Mouse (Mus musculus): ENCODE measurements at regions not wholly inside any gene's neighbourhood (a gene's known extent, or its start where the extent isn't known, plus 50 kb on each side); places are given as distances from the start of the nearest gene placed in this dataset.
"Not testable (repeated sequence)": the region's sequence is repeated elsewhere in the genome, so short reads cannot be mapped to it uniquely, and the experiment has no call there.

GRCm38 (mm10) chr16:29742497-29743230 is 163.5 kb downstream of the Opa1 start:
- no peak for DNase-seq (ENCODE audit: low read depth, low spot score)

GRCm38 (mm10) chr16:29745486-29745885 is 166.4 kb downstream of the Opa1 start:
- no peak for DNase-seq (ENCODE audit: low read depth, low spot score)

GRCm38 (mm10) chr16:29746245-29746644 is 167.1 kb downstream of the Opa1 start:
- DNase-seq (ENCODE audit: low read depth, low spot score) = no peak

- DNase-seq (ENCODE audit: low read depth, low spot score) = no peak
These were observed 170.0 kb downstream of the Opa1 start for GRCm38 (mm10) chr16:29749167-29749566.

- DNase-seq (ENCODE audit: low read depth, low spot score) = no peak
These were observed 175.6 kb downstream of the Opa1 start for GRCm38 (mm10) chr16:29754579-29755199.

GRCm38 (mm10) chr16:29758246-29758645 is 179.1 kb downstream of the Opa1 start:
- DNase-seq (ENCODE audit: low read depth, low spot score) = no peak

- no peak for DNase-seq (ENCODE audit: low read depth, low spot score)
These were observed 180.3 kb downstream of the Opa1 start for GRCm38 (mm10) chr16:29759416-29759815.

GRCm38 (mm10) chr16:29760627-29761026 is 181.5 kb downstream of the Opa1 start:
- DNase-seq (ENCODE audit: low read depth, low spot score) = no peak

GRCm38 (mm10) chr16:29761779-29762277 is 182.7 kb downstream of the Opa1 start:
- no peak for DNase-seq (ENCODE audit: low read depth, low spot score)

GRCm38 (mm10) chr16:29764376-29764775 is 185.2 kb downstream of the Opa1 start:
- no peak for DNase-seq (ENCODE audit: low read depth, low spot score)

- DNase-seq (ENCODE audit: low read depth, low spot score) = not testable (repeated sequence)
These were observed 186.7 kb downstream of the Opa1 start for GRCm38 (mm10) chr16:29765801-29766200.

GRCm38 (mm10) chr16:29771320-29771719 is 192.2 kb downstream of the Opa1 start:
- no peak for DNase-seq (ENCODE audit: low read depth, low spot score)

- no peak for DNase-seq (ENCODE audit: low read depth, low spot score)
These were observed 192.8 kb downstream of the Opa1 start for GRCm38 (mm10) chr16:29771728-29772608.

- no peak for DNase-seq (ENCODE audit: low read depth, low spot score)
These were observed 193.5 kb downstream of the Opa1 start for GRCm38 (mm10) chr16:29772609-29772988.

- no peak for DNase-seq (ENCODE audit: low read depth, low spot score)
These were observed 193.9 kb downstream of the Opa1 start for GRCm38 (mm10) chr16:29773056-29773455.

GRCm38 (mm10) chr16:29774949-29775348 is 195.8 kb downstream of the Opa1 start:
- no peak for DNase-seq (ENCODE audit: low read depth, low spot score)

GRCm38 (mm10) chr16:29775879-29776278 is 196.7 kb downstream of the Opa1 start:
- DNase-seq (ENCODE audit: low read depth, low spot score) = no peak

GRCm38 (mm10) chr16:29782441-29782840 is 203.3 kb downstream of the Opa1 start:
- no peak for DNase-seq (ENCODE audit: low read depth, low spot score)

- no peak for DNase-seq (ENCODE audit: low read depth, low spot score)
These were observed 206.0 kb downstream of the Opa1 start for GRCm38 (mm10) chr16:29785114-29785513.

GRCm38 (mm10) chr16:29786540-29786939 is 207.4 kb downstream of the Opa1 start:
- DNase-seq (ENCODE audit: low read depth, low spot score) = no peak

GRCm38 (mm10) chr16:29787633-29788511 is 208.7 kb downstream of the Opa1 start:
- no peak for DNase-seq (ENCODE audit: low read depth, low spot score)

Data from WW6 (cell line).